Mouse (Mus musculus) monocyte, adult 5-6 weeks (primary cell): ENCODE measurements around the gene Defb38. TPM values are rescaled to one million over a fixed set of nuclear protein-coding genes. Genes with fewer than 3 reads are reported as not detected.

Experiments
- ATAC-seq: fragments of 153-309, 156-312 bp; replicated peaks from 2 replicates; pipeline ENCODE4 v1.8.0; 2017; ENCODE audit warnings: mild to moderate bottlenecking; ENCODE audit not compliant: low TSS enrichment, insufficient number of reproducible peaks, severe bottlenecking, poor library complexity, low FRiP score
- total RNA-seq: library from RNA; stranded (forward); fragments of 200-1000, 200-491, 200-594 nt; gene quantifications from 3 replicates; pipeline ENCODE4 v1.2.3, GENCODE M21; 2017

Gene Defb38
- total RNA-seq, result not detected in 3 replicates

DNA sequence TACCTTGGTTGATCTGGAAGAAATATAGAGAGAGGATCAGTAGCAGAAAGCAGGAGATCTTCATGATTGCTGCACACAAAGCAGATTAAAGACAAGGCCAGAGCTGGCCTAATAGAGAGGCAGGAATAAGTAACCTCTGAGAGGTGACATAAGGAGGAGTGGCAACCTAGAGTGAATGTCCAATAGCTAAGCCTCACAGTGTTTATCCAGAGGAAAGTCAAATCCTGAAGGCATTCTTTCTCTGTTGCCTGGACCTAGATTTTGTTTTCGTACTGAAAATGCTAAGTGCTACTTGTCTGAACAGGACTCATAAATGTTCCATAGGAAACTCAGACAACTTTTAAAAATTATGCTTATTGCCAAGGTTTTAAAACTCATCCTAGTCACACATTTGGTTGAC, at the start of gene Defb38:
TSS of gene Defb38 (minus strand) at position 101 of the 400 bp plus-strand sequence.
- no peak for ATAC-seq

DNA sequence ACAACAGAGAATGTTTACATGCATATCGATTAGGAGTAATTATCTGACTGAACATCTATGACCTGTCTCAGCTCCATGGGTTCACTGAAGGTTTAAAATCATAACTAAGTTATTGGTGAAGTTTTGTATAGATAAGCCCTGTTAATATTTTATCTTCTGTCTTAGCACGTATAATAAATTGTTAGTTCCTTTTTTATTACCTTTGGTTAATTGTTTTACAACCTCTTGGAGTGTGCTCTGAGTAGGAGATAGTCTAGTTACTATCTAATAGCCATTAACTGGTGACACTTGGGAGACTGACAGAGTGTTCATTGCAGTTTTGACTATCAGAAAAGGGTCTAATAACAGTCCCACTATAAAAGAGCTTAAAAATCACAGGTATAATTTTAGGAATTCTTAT, 39.6 kb upstream of the Defb38 start:
- ATAC-seq, result no peak

DNA sequence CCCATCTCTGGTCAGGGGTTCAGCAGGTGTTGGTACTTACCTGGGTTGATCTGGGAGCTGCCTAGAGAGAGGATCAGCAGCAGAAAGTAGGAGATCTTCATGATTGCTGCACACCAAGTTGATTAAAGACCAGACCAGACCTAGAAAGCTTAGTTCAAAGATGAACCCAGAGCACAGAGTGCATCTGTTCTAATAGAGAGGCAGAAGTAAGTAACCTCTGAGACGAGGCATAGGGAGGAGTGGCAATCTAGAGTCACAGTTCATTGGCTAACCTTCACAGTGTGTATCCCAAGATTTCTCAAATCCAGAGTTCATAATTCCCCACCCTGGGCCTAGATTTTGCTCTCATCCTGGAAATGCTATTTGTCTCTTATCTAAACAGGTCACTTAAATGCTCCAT, 38.3 kb upstream of the Defb38 start, which contains the start of gene Defb39:
TSS of gene Defb39 (minus strand) at position 101 of the 400 bp plus-strand sequence.
- ATAC-seq, result no peak

DNA sequence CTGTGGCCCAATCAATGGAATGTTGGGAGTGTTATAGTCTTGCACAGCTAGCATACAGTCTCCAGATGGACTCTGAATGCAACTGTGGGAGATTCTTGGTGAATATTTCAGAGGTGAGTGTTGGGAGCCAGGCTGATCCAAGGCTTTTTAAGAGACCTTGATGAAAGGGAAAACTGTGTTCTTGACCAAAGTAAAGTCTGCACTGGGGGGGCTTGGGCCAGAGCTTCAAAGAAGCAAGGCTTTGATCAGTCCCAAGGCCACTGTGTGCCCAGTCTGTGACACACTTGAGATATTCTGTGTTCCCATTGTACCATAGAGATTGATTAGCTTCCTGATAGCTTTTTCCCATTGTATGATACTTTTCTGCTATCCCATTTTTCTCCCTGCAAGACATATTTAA, 36.5 kb upstream of the Defb38 start:
- no peak for ATAC-seq

DNA sequence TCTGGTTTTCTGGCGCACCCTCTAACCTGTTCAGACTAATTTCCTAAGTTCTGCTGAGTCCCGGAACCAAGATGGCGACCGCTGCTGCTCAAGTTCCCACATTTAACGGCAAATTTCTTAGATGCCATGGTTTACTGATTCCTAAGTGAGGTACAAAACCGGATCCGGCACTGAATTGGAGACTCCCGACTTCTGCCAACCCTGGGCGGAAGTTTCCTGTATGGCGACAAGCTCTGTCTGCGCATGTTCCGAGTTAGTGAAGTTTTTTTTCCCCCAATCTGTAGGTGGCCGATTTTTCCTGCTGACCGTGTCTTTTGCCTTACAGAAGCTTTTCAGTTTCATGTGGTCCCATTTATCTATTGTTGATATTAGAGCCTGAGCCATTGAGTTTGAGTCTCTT, 18.9 kb upstream of the Defb38 start:
- no peak for ATAC-seq

Other genes with a start within 250 kb of the Defb38 start
- gene Defb40, start 48.3 kb downstream of the Defb38 start, total RNA-seq, result 1.8 to 15.4 TPM in 2 of 3 replicates, not detected in the other
- gene Defb37, start 35.5 kb downstream of the Defb38 start, total RNA-seq, result not detected in 3 replicates
- not detected in 3 replicates for gene Defb39, start 38.2 kb upstream of the Defb38 start, total RNA-seq
- not detected in 3 replicates for gene Defb12, start 88.3 kb upstream of the Defb38 start, total RNA-seq
- gene Defb34, start 97.2 kb upstream of the Defb38 start, total RNA-seq, result not detected in 3 replicates
- gene Gm45826, start 114.2 kb upstream of the Defb38 start, total RNA-seq, result not detected in 3 replicates
- not detected in 3 replicates for gene Defb14, start 167.8 kb upstream of the Defb38 start, total RNA-seq
- gene Defb4, start 172.1 kb upstream of the Defb38 start, total RNA-seq, result not detected in 3 replicates
- not detected in 3 replicates for gene Defb6, start 198.9 kb upstream of the Defb38 start, total RNA-seq
- gene Defb46, start 213.3 kb upstream of the Defb38 start, total RNA-seq, result not detected in 3 replicates
- gene Defb5, start 221.0 kb upstream of the Defb38 start, total RNA-seq, result not detected in 3 replicates